In the genomic region with DNA sequence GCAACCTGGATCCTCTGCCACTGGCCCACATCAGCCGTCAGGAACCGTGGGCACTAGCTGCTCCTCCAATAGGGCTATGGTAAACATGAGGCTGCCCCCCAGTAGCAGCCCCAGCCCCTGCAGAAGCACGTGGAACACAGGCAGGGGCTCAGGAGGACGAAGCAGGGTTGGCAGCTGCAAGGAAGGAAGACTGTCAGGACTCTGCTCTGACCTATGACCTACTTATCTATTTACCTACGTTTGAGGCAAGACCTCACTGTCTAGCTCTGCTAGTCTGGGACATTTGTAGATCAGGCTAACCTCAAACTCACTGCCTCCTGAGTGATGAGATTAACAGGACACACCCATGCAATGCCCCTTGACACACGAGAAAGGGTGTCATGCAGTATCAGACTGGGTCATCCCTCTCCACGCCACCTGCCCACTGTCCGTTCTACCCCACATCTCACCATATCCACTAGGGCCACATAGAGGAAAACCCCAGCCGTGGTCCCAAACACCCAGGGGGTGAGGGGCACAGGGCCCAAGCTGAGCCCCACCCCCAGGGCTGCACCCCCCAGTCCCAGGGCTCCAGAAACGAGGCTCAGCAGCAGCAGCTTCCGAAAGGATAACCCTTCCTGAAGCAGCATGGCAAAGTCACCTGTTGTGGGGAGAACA, we compare ENCODE assay signal across 24 mouse cellular contexts. TPM values are rescaled to one million over a fixed set of nuclear protein-coding genes. Genes with fewer than 3 reads are reported as not detected.
DNase-seq lines count a peak whose midpoint lies in the region; ATAC-seq and TF ChIP-seq lines count a peak whose summit lies in the region.
"Had no signal": no experiment of that assay in that cellular context is flagged by ENCODE, and none has a peak within 500 bp of the region (broad histone marks: within the 10 kb centered on the region; RNA-seq: fewer than 3 reads in every experiment).

No protein-coding gene starts in this region.

- WGBS in kidney, embryonic 14.5 days = 67% methylated on average over 11 of the region's 11 CpGs
- 51% methylated on average over 11 of the region's 11 CpGs for WGBS in liver, embryonic 14.5 days (ENCODE audit: insufficient replicate concordance)
- WGBS in forebrain, embryonic 12.5 days = 74% methylated on average over 11 of the region's 11 CpGs

- ATAC-seq in kidney, embryonic 14.5 days (ENCODE audit: low FRiP score, low TSS enrichment) = no peak
- ATAC-seq in liver, embryonic 14.5 days (ENCODE audit: insufficient read depth) = peak; percentile 15; the same call in 1 of the 2 replicates
- ATAC-seq in forebrain, embryonic 12.5 days (ENCODE audit: low FRiP score) = no peak
- ATAC-seq: Patski had no signal

- H3K4me2 ChIP-seq in kidney, embryonic 14.5 days (replicated peaks; ENCODE audit: low read depth, low read length) = no peak overlapping the region
- H3K4me2 ChIP-seq in liver, embryonic 14.5 days (ENCODE audit: low read depth) = no peak overlapping the region
- H3K4me2 ChIP-seq in forebrain, embryonic 12.5 days = no peak overlapping the region
- H3K4me2 ChIP-seq: hindbrain, embryonic 15.5 days had no signal

- no peaks in the 10 kb centered on the region for H3K9me3 ChIP-seq in kidney, embryonic 14.5 days (ENCODE audit: control insufficient read depth, low read length)
- no peaks in the 10 kb centered on the region for H3K9me3 ChIP-seq in liver, embryonic 14.5 days (ENCODE audit: control insufficient read depth, low read length)
- no peaks in the 10 kb centered on the region for H3K9me3 ChIP-seq in forebrain, embryonic 12.5 days
- H3K9me3 ChIP-seq: G1E; hindbrain, embryonic 15.5 days had no signal

- H3K27ac ChIP-seq in kidney, embryonic 14.5 days (ENCODE audit: low read depth, low read length) = no peak overlapping the region
- H3K27ac ChIP-seq in liver, embryonic 14.5 days = no peak overlapping the region
- H3K27ac ChIP-seq in forebrain, embryonic 12.5 days = no peak overlapping the region
- H3K27ac ChIP-seq: hindbrain, embryonic 15.5 days; kidney, postnatal 0 days had no signal

- no peaks in the 10 kb centered on the region for H3K27me3 ChIP-seq in kidney, embryonic 14.5 days (ENCODE audit: control insufficient read depth, insufficient read depth, low read length)
- H3K27me3 ChIP-seq in liver, embryonic 14.5 days (ENCODE audit: control insufficient read depth, insufficient read depth, low read length) = no peaks in the 10 kb centered on the region
- no peaks in the 10 kb centered on the region for H3K27me3 ChIP-seq in forebrain, embryonic 12.5 days
- H3K27me3 ChIP-seq: CH12.LX; hindbrain, embryonic 15.5 days; Patski had no signal

- H3K36me3 ChIP-seq in kidney, embryonic 14.5 days (ENCODE audit: control insufficient read depth, insufficient read depth, low read length) = peaks cover 48% of the 10 kb centered on the region
- no peaks in the 10 kb centered on the region; the same call in 1 of the 2 replicates for H3K36me3 ChIP-seq in liver, embryonic 14.5 days (replicated peaks; ENCODE audit: control insufficient read depth, insufficient read depth, low read depth)
- H3K36me3 ChIP-seq in forebrain, embryonic 12.5 days (replicated peaks) = peaks cover 59% of the 10 kb centered on the region

- H3K9ac ChIP-seq in kidney, embryonic 14.5 days (ENCODE audit: low read depth, low read length) = no peak overlapping the region
- no peak overlapping the region for H3K9ac ChIP-seq in liver, embryonic 14.5 days (replicated peaks)
- H3K9ac ChIP-seq in forebrain, embryonic 12.5 days = no peak overlapping the region
- H3K9ac ChIP-seq: hindbrain, embryonic 15.5 days had no signal

- peak; percentile 15 for DNase-seq in kidney, postnatal 10 days
- DNase-seq in testis, postnatal 10 days (ENCODE audit: low spot score) = peak; percentile 43
- no peak for DNase-seq in testis, postnatal 14 days (ENCODE audit: low spot score)
- no peak for DNase-seq in liver, embryonic 14.5 days (ENCODE audit: low read depth in 3 of 3, low spot score in 3 of 3)
- peak; percentile 74 for DNase-seq in yolk sac, embryonic 10.5 days (ENCODE audit: low spot score)
- no peak for DNase-seq in neural tube, embryonic 10.5 days (ENCODE audit: extremely low spot score, low spot score)
- DNase-seq: adrenal gland, postnatal 36 days; B cell, adult 2 months; cerebellum, adult 9-11 months; gastrocnemius, postnatal 25 days; heart, postnatal 36 days; lung, adult 2 months; lung, postnatal 4 days had no signal

- no peaks in the 10 kb centered on the region for H3K4me1 ChIP-seq in kidney, embryonic 14.5 days (ENCODE audit: control insufficient read depth, insufficient read depth, low read length)
- no peaks in the 10 kb centered on the region; a peak in 1 of 4 replicates for H3K4me1 ChIP-seq in liver, embryonic 14.5 days (replicated peaks; ENCODE audit: control insufficient read depth in 2 of 2, insufficient read depth in 2 of 2, low read length in 1 of 2)
- H3K4me1 ChIP-seq in forebrain, embryonic 12.5 days = peaks cover 23% of the 10 kb centered on the region
- H3K4me1 ChIP-seq: hindbrain, embryonic 15.5 days had no signal

- TF ChIP-seq EP300 in liver, embryonic 14.5 days (IDR thresholded peaks at IDR 0.05; ENCODE audit: low read depth) = no peak

- H3K4me3 ChIP-seq in kidney, embryonic 14.5 days (ENCODE audit: low read length) = no peak overlapping the region
- no peak overlapping the region for H3K4me3 ChIP-seq in liver, embryonic 14.5 days (ENCODE audit: insufficient read depth in 1 of 2, low read depth in 2 of 2, low read length in 2 of 2)
- no peak overlapping the region for H3K4me3 ChIP-seq in forebrain, embryonic 12.5 days (replicated peaks)
- H3K4me3 ChIP-seq: hindbrain, embryonic 15.5 days had no signal

- no peak for TF ChIP-seq CTCF in liver, embryonic 14.5 days (IDR thresholded peaks at IDR 0.05; ENCODE audit: low read depth)

RNA-seq across cellular contexts. Expression of a gene that starts 4.9 kb away (rescaled TPM):
- 15.1 and 22.6 TPM in 2 replicates for polyA plus RNA-seq in kidney, embryonic 14.5 days (2014; fragmentation: Nextera tagmentation; extraction: Ambion mirVana)
- polyA plus RNA-seq in liver, embryonic 14.5 days (2012; rRNA removed) = 33.0 and 40.8 TPM in 2 replicates
- 37.6 and 40.7 TPM in 2 replicates for polyA plus RNA-seq in liver, embryonic 14.5 days (2014; fragmentation: Nextera tagmentation; extraction: Ambion mirVana)
- not detected in 2 replicates for polyA plus RNA-seq in forebrain, embryonic 12.5 days (2016; fragmentation: Nextera tagmentation; extraction: Ambion mirVana)
- polyA plus RNA-seq: embryonic facial prominence, embryonic 11.5 days; forebrain, embryonic 11.5 days; G1E; heart, embryonic 14.5 days; lung, adult 2 months; urinary bladder, adult 2 months had no signal

RNA-seq across cellular contexts. Expression of a gene that starts 15.1 kb away (rescaled TPM):
- polyA plus RNA-seq in kidney, embryonic 14.5 days (2014; fragmentation: Nextera tagmentation; extraction: Ambion mirVana) = 87.8 and 103 TPM in 2 replicates
- polyA plus RNA-seq in liver, embryonic 14.5 days (2012; rRNA removed) = 24.2 and 25.4 TPM in 2 replicates
- 45.4 and 48.7 TPM in 2 replicates for polyA plus RNA-seq in liver, embryonic 14.5 days (2014; fragmentation: Nextera tagmentation; extraction: Ambion mirVana)
- polyA plus RNA-seq in forebrain, embryonic 12.5 days (2016; fragmentation: Nextera tagmentation; extraction: Ambion mirVana) = 141 and 155 TPM in 2 replicates

RNA-seq across cellular contexts. Expression of a gene that starts 15.3 kb away (rescaled TPM):
- 35.6 and 36.4 TPM in 2 replicates for polyA plus RNA-seq in kidney, embryonic 14.5 days (2014; fragmentation: Nextera tagmentation; extraction: Ambion mirVana)
- polyA plus RNA-seq in liver, embryonic 14.5 days (2012; rRNA removed) = 5.0 and 5.9 TPM in 2 replicates
- polyA plus RNA-seq in liver, embryonic 14.5 days (2014; fragmentation: Nextera tagmentation; extraction: Ambion mirVana) = 4.8 and 6.2 TPM in 2 replicates
- polyA plus RNA-seq in forebrain, embryonic 12.5 days (2016; fragmentation: Nextera tagmentation; extraction: Ambion mirVana) = 61.9 and 62.0 TPM in 2 replicates

RNA-seq across cellular contexts. Expression of a gene that starts 19.2 kb away (rescaled TPM):
- 12.7 and 19.3 TPM in 2 replicates for polyA plus RNA-seq in kidney, embryonic 14.5 days (2014; fragmentation: Nextera tagmentation; extraction: Ambion mirVana)
- polyA plus RNA-seq in liver, embryonic 14.5 days (2012; rRNA removed) = 7.4 and 7.7 TPM in 2 replicates
- 4.3 and 5.5 TPM in 2 replicates for polyA plus RNA-seq in liver, embryonic 14.5 days (2014; fragmentation: Nextera tagmentation; extraction: Ambion mirVana)
- 11.3 and 13.9 TPM in 2 replicates for polyA plus RNA-seq in forebrain, embryonic 12.5 days (2016; fragmentation: Nextera tagmentation; extraction: Ambion mirVana)

RNA-seq across cellular contexts. Expression of a gene that starts 27.3 kb away (rescaled TPM):
- 15.5 and 18.6 TPM in 2 replicates for polyA plus RNA-seq in kidney, embryonic 14.5 days (2014; fragmentation: Nextera tagmentation; extraction: Ambion mirVana)
- polyA plus RNA-seq in liver, embryonic 14.5 days (2012; rRNA removed) = 6.5 and 7.7 TPM in 2 replicates
- polyA plus RNA-seq in liver, embryonic 14.5 days (2014; fragmentation: Nextera tagmentation; extraction: Ambion mirVana) = 4.7 and 5.0 TPM in 2 replicates
- 24.2 and 25.5 TPM in 2 replicates for polyA plus RNA-seq in forebrain, embryonic 12.5 days (2016; fragmentation: Nextera tagmentation; extraction: Ambion mirVana)

Comparison
In these comparisons a context has a peak if more than half of its experiments do, and no peak if none do; other contexts are left out.
1. DNase-seq: peak in kidney, postnatal 10 days (single experiment), testis, postnatal 10 days (single experiment) and yolk sac, embryonic 10.5 days (single experiment); none in testis, postnatal 14 days (single experiment), liver, embryonic 14.5 days (0 of 3) and neural tube, embryonic 10.5 days (single experiment).
2. RNA of a gene that starts 4.9 kb away (polyA plus RNA-seq): 33.0 to 40.8 TPM in liver, embryonic 14.5 days and 15.1 to 22.6 TPM in kidney, embryonic 14.5 days; not detected in forebrain, embryonic 12.5 days; every median in the first group is over 10 times any median in the second.